Mouse (Mus musculus): Measurements from ENCODE around the gene Clcn1.
A peak's percentile ranks its signal among the peaks of the same experiment; 100 is the strongest.

Gene Clcn1

DNA sequence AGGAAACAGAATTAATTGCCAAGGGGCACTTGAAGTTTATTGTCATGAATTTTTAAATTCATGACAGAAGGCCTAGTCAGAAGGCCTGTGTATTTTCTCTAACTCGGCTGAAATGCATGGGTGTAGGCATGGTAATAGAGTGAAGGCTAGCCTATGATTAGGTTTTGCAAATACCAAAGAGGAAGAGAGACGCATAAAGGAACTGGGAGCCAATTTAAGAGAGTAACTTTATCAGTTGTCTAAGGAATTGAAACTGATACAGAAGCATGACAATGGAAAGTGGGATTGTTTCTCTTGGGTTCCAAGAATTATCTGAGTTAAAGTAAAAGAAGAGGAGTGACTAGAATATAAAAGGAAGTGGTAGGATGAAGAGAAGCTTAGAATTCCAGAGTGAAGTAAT is 52.7 kb downstream of the Clcn1 start:
- no peaks in the 10 kb centered on the region for H3K36me3 ChIP-seq (ENCODE audit: insufficient read depth, low read length)
- H3K4me1 ChIP-seq (replicated peaks; ENCODE audit: low read depth, low read length): peaks cover 10% of the 10 kb centered on the region
- no peak for TF ChIP-seq NANOG (IDR thresholded peaks at IDR 0.05; ENCODE audit: borderline replicate concordance, low read length)
- TF ChIP-seq CTCF (conservative IDR thresholded peaks at IDR 0.05; ENCODE audit: low read length): no peak
- TF ChIP-seq POU5F1 (IDR thresholded peaks at IDR 0.05; ENCODE audit: borderline replicate concordance, low read length): no peak
- peaks cover 9% of the 10 kb centered on the region; the same call in 1 of the 2 replicates for H3K27me3 ChIP-seq (ENCODE audit: insufficient read depth, low read length)
- H3K4me3 ChIP-seq (replicated peaks; ENCODE audit: low read length): no peak overlapping the region
- no peaks in the 10 kb centered on the region for H3K9me3 ChIP-seq (ENCODE audit: low read length)

DNA sequence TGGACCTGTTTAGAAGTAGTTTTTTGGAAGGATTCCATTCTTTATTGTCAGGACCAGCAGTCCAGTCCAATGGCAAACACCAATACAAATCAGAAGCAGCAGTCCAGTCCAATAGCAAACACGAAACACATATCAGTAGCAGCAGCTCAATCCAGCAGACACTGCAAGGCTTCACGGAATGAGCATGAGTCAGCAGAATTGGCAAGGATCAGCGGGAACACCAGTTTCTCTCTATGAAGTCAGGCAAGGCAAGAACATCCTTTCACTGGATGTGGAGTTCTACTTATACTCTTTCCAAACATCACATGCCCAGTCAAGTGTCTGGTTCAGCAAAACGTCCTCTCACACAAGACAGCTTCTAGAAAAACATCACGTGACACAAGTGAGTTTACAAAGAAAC is 53.5 kb downstream of the Clcn1 start:
- peaks cover 10% of the 10 kb centered on the region for H3K4me1 ChIP-seq (replicated peaks; ENCODE audit: low read depth, low read length)
- no peaks in the 10 kb centered on the region for H3K36me3 ChIP-seq (ENCODE audit: insufficient read depth, low read length)
- H3K27me3 ChIP-seq (ENCODE audit: insufficient read depth, low read length): peaks cover 8% of the 10 kb centered on the region; the same call in 1 of the 2 replicates
- TF ChIP-seq POU5F1 (IDR thresholded peaks at IDR 0.05; ENCODE audit: borderline replicate concordance, low read length) (no peak), NANOG (IDR thresholded peaks at IDR 0.05; ENCODE audit: borderline replicate concordance, low read length) (no peak), CTCF (conservative IDR thresholded peaks at IDR 0.05; ENCODE audit: low read length) (no peak)
- no peaks in the 10 kb centered on the region for H3K9me3 ChIP-seq (ENCODE audit: low read length)
- H3K4me3 ChIP-seq (replicated peaks; ENCODE audit: low read length): no peak overlapping the region

DNA sequence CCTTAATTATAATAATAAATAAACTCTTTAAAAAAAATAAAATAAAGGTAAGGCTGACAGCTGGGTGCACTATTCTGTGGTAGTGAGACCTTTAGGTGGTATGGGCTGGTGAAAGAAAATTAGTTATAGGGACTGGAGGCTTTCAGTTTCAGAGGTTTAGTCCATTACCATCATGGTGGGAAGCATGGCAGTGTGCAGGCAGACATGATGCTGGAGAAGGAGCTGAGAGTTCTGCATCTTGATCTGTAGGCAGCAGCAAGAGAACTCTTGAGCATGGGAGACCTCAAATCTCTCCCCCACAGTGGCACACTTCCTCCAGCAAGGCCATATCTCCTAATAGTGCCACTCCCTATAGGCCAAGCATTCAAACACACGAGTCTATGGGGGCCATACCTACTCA is 55.7 kb downstream of the Clcn1 start:
- TF ChIP-seq CTCF (conservative IDR thresholded peaks at IDR 0.05; ENCODE audit: low read length) (no peak), POU5F1 (IDR thresholded peaks at IDR 0.05; ENCODE audit: borderline replicate concordance, low read length) (no peak), NANOG (IDR thresholded peaks at IDR 0.05; ENCODE audit: borderline replicate concordance, low read length) (no peak)
- Histone ChIP-seq H3K9me3 (ENCODE audit: low read length) (no peaks in the 10 kb centered on the region), H3K4me3 (replicated peaks; ENCODE audit: low read length) (no peak overlapping the region), H3K4me1 (replicated peaks; ENCODE audit: low read depth, low read length) (peaks cover 10% of the 10 kb centered on the region), H3K27me3 (ENCODE audit: insufficient read depth, low read length) (peaks cover 8% of the 10 kb centered on the region; the same call in 1 of the 2 replicates), H3K36me3 (ENCODE audit: insufficient read depth, low read length) (no peaks in the 10 kb centered on the region)

DNA sequence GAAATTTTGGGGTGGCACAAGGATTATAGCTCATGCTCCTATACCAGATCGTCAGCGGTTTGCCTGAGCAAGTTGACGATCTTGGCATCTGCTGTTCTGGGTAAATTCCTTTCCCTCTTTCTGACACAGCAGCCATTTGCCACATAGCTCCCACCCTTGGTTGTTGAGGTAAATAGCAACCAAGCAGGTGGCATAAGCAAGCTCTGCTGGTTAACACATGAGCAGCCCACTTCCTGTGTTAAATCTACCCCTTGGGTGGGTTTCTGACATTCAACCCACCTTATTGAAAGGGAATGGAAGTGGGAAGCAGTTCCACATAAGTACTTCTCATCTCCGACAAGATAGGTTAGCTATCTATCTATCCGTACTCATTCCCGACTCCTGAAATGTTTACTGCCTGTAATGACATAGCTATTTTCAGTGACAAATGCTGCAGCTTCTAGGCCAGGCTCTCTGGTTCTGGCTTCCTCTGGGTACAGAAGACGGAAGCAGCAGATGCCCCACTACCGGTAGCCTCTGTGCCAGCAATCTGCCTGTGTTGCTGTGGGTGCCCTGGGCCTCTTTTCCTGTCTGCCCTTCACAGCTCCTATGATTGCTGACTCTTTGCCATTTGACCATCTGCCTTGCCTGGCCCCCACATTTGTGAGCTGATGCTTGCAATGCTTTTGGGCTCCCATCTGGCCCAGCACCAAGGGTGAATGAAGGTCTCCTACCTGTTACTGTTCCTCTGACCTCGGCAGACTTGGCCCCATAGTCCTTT is 57.1 kb downstream of the Clcn1 start:
- Histone ChIP-seq H3K4me1 (replicated peaks; ENCODE audit: low read depth, low read length) (peaks cover 12% of the 10 kb centered on the region), H3K36me3 (ENCODE audit: insufficient read depth, low read length) (no peaks in the 10 kb centered on the region), H3K4me3 (replicated peaks; ENCODE audit: low read length) (no peak overlapping the region), H3K9me3 (ENCODE audit: low read length) (no peaks in the 10 kb centered on the region), H3K27me3 (ENCODE audit: insufficient read depth, low read length) (peaks cover 15% of the 10 kb centered on the region)
- no peak for TF ChIP-seq POU5F1 (IDR thresholded peaks at IDR 0.05; ENCODE audit: borderline replicate concordance, low read length)
- no peak for TF ChIP-seq CTCF (conservative IDR thresholded peaks at IDR 0.05; ENCODE audit: low read length)
- TF ChIP-seq NANOG (IDR thresholded peaks at IDR 0.05; ENCODE audit: borderline replicate concordance, low read length): no peak

DNA sequence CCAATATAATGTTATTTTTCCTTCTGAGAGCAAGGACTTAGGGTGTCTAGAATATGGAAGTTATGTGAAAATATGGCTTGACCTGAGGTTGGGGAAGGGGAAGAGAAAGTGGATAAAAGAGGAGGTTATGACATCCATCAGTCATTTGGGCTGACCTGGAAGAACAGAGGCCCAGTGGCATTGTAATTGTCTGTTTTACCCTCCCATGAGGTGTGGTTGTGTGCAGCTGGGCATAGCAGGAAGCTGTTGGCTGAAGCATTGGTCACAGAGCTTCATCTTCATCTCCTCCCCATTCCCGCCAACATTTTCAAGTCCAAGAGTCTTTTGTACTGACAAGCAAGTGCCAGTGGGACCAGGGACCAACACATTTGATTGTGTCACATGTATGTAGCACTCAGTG is 57.8 kb downstream of the Clcn1 start:
- Histone ChIP-seq H3K27me3 (ENCODE audit: insufficient read depth, low read length) (peaks cover 21% of the 10 kb centered on the region), H3K9me3 (ENCODE audit: low read length) (no peaks in the 10 kb centered on the region), H3K36me3 (ENCODE audit: insufficient read depth, low read length) (no peaks in the 10 kb centered on the region), H3K4me1 (replicated peaks; ENCODE audit: low read depth, low read length) (peaks cover 19% of the 10 kb centered on the region), H3K4me3 (replicated peaks; ENCODE audit: low read length) (no peak overlapping the region)
- TF ChIP-seq CTCF (conservative IDR thresholded peaks at IDR 0.05; ENCODE audit: low read length) (no peak), POU5F1 (IDR thresholded peaks at IDR 0.05; ENCODE audit: borderline replicate concordance, low read length) (no peak), NANOG (IDR thresholded peaks at IDR 0.05; ENCODE audit: borderline replicate concordance, low read length) (no peak)

DNA sequence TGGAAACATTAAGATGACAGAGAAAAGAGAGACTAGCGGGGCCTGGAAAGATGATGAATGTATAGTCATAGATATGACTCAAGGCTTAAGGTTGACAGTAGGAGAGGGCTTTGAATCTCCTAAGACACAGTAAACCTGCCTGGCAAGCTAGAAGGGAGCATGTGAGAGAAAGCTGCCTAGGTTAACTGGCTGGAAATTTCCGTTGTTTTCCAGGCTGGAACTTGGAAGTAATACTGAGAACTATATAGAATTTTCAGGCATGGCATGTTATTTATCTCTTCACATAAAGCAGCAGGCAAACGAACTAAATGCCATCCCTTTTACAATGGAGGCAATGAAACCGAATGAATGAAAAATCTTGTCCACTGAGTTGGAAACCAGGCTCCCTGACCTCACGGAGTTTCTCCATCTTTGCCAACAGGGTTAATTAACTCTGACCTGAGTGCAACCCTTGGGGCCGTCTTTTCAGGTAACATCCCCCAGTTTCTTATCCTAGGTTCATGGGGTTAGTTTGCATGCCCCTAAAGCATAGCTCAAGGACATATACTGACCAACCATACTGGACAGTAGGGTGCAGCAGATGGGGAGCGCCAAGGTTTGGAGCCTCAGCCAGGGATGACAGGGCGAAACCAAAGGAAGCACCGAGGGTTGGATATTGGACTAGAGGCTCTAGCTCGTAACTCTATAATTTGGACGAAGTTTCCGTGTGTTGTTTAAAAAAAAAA is 62.0 kb downstream of the Clcn1 start:
- no peaks in the 10 kb centered on the region for H3K9me3 ChIP-seq (ENCODE audit: low read length)
- TF ChIP-seq POU5F1 (IDR thresholded peaks at IDR 0.05; ENCODE audit: borderline replicate concordance, low read length) (no peak), NANOG (IDR thresholded peaks at IDR 0.05; ENCODE audit: borderline replicate concordance, low read length) (no peak), CTCF (conservative IDR thresholded peaks at IDR 0.05; ENCODE audit: low read length) (no peak)
- peaks cover 53% of the 10 kb centered on the region for H3K27me3 ChIP-seq (ENCODE audit: insufficient read depth, low read length)
- H3K36me3 ChIP-seq (ENCODE audit: insufficient read depth, low read length): no peaks in the 10 kb centered on the region; the same call in 1 of the 2 replicates
- H3K4me1 ChIP-seq (replicated peaks; ENCODE audit: low read depth, low read length): peaks cover 30% of the 10 kb centered on the region
- peak overlapping the region; percentile 85 for H3K4me3 ChIP-seq (replicated peaks; ENCODE audit: low read length)

DNA sequence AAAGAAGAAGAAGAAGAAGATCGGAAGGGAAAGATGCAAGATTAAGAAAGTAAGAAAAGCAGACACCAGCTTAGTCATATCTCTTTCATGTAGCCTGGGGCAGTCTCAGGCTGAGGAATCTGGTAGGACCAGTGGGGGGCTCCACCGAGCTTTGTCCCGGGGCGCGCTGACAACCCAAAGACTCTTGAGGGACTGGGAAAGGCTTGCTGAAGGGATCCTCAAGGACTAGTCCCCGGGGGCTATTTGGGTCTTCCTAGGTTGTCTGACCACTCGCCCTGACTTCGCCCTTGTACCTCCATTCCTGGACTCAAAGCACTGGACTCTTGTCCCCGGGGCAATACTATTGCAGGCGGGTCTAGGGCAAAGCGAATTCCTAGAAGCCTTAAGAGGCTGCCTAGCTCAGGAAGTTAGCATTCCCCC is 62.5 kb downstream of the Clcn1 start:
- no peaks in the 10 kb centered on the region for H3K9me3 ChIP-seq (ENCODE audit: low read length)
- H3K27me3 ChIP-seq (ENCODE audit: insufficient read depth, low read length): peaks cover 55% of the 10 kb centered on the region
- H3K36me3 ChIP-seq (ENCODE audit: insufficient read depth, low read length): no peaks in the 10 kb centered on the region; the same call in 1 of the 2 replicates
- H3K4me3 ChIP-seq (replicated peaks; ENCODE audit: low read length): peak overlapping the region; percentile 85
- peaks cover 30% of the 10 kb centered on the region for H3K4me1 ChIP-seq (replicated peaks; ENCODE audit: low read depth, low read length)
- no peak for TF ChIP-seq POU5F1 (IDR thresholded peaks at IDR 0.05; ENCODE audit: borderline replicate concordance, low read length)
- TF ChIP-seq NANOG (IDR thresholded peaks at IDR 0.05; ENCODE audit: borderline replicate concordance, low read length): no peak
- peak; percentile 14 for TF ChIP-seq CTCF (conservative IDR thresholded peaks at IDR 0.05; ENCODE audit: low read length)

DNA sequence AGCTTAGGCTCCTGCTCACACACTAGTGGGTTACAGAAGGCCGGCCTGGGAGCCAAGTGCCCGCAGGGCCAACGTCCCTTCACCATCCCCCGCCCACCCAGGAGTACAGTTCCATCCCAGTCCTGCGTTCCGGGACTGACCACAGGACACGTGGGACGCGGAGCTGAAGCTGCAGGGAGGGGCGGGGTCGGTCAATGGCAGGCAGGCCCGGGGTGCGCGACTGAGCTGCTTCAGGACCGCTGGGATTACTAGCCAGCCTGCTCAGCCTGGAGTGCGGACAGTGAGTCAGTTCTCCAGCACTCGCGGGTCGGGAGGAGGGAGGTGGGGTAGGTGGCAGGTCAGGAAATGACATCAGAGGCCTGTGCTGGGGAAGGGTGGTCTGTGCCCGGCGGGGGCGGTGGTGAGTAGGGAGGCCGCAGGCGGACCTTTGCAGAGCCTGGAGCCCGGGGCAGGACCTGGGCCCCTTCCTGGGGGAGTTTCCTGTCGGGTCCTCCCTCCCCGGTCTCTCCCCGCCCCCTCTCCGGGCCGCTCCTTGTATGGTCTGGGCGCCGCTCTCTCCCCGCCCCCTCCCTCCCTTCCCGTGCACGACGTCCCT is 63.0 kb downstream of the Clcn1 start, which contains the start of gene Zyx:
Gene Zyx, plus strand, starts transcription at position 205 of the 595 bp plus-strand sequence.
- H3K27me3 ChIP-seq (ENCODE audit: insufficient read depth, low read length): peaks cover 57% of the 10 kb centered on the region
- no peaks in the 10 kb centered on the region; the same call in 1 of the 2 replicates for H3K36me3 ChIP-seq (ENCODE audit: insufficient read depth, low read length)
- no peak for TF ChIP-seq POU5F1 (IDR thresholded peaks at IDR 0.05; ENCODE audit: borderline replicate concordance, low read length)
- TF ChIP-seq NANOG (IDR thresholded peaks at IDR 0.05; ENCODE audit: borderline replicate concordance, low read length): no peak
- TF ChIP-seq CTCF (conservative IDR thresholded peaks at IDR 0.05; ENCODE audit: low read length): no peak
- H3K9me3 ChIP-seq (ENCODE audit: low read length): no peaks in the 10 kb centered on the region
- H3K4me1 ChIP-seq (replicated peaks; ENCODE audit: low read depth, low read length): peaks cover 30% of the 10 kb centered on the region
- peak within 1 kb of the TSS; percentile 85 for H3K4me3 ChIP-seq (replicated peaks; ENCODE audit: low read length)

Data from E14TG2a.4 (cell line).